Mouse (Mus musculus): ENCODE results near the gene Tnfrsf13b.

DNA sequence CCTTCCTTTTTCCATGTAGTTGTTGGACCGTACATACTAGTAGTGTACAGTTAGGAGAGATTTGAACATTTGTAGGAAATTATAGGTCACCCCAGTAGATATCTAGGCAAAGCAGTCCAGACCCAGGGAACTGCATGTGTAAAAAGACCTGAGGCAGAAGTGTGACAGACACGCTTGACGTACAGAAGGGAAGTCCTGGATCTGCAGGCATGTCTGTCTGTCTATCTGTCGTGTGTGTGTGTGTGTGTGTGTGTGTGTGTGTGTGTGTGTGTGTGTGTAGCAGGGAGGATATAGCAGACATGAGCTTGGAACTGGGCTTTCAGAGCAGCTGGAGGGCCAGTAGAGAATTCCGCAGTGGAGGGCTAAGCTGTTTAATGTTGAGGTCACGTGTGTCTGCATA, 16.8 kb upstream of the Tnfrsf13b start:
- TF ChIP-seq CTCF (IDR thresholded peaks at IDR 0.05; ENCODE audit: low read depth) (no peak), EP300 (optimal IDR thresholded peaks at IDR 0.05) (no peak)

Measured in stomach, postnatal 0 days (tissue).